Mouse (Mus musculus) adrenal gland, postnatal 10 days (tissue): ENCODE results near the gene Rock2. TPM values are rescaled to one million over a fixed set of nuclear protein-coding genes. Genes with fewer than 3 reads are reported as not detected.

ENCODE experiments used
- total RNA-seq, 2 experiments: library from RNA; stranded (reverse); gene quantifications; 2 replicates each; pipeline ENCODE4 v1.2.3; 2021

Rock2 gene
- total RNA-seq, 2 experiments from 2014 or later, result 49.0 to 67.2 TPM

Other genes starting within 250 kb of the Rock2 start
- under 1 TPM in 1 of 2 experiments, not detected in 1; 0.60 TPM for gene Ntsr2, start 241.5 kb upstream of the Rock2 start, total RNA-seq
- gene Greb1, start 94.0 kb upstream of the Rock2 start, total RNA-seq, result 10 to 100 TPM; 19.3 to 37.1 TPM
- 10 to 100 TPM; 27.5 to 43.8 TPM for gene E2f6, start 83.9 kb upstream of the Rock2 start, total RNA-seq
- gene Pqlc3, start 105.5 kb downstream of the Rock2 start, total RNA-seq, result 1 to 10 TPM; 4.5 to 4.6 TPM
- gene 2410004P03Rik, start 116.8 kb downstream of the Rock2 start, total RNA-seq, result under 1 TPM; 0.06 to 0.12 TPM